Mouse (Mus musculus) ES-Bruce4 (cell line): Measurements from ENCODE around the gene Plagl1.

Experiments
- CTCF ChIP-seq: IDR thresholded peaks from one replicate; pipeline ENCODE4 v1.8.1; 2011; ENCODE audit warnings: low read depth, low read length
- EP300 ChIP-seq: IDR thresholded peaks from 2 replicates; pipeline ENCODE4 v1.6.1; 2011; ENCODE audit warnings: low read depth, low read length; ENCODE audit not compliant: insufficient read depth
- POLR2A ChIP-seq: IDR thresholded peaks from one replicate; pipeline ENCODE4 v1.8.1; 2011; ENCODE audit warnings: low read length; ENCODE audit not compliant: insufficient read depth

GRCm38 (mm10) chr10:13127946-13128345 lies 67.6 kb downstream of the Plagl1 start:
- TF ChIP-seq CTCF (no peak), EP300 (no peak), POLR2A (no peak)
